Mouse (Mus musculus): ENCODE measurements around the gene Adam30.
"Not testable (repeated sequence)": the region's sequence is repeated elsewhere in the genome, so short reads cannot be mapped to it uniquely, and the experiment has no call there.

The Adam30 gene

GRCm38 (mm10) chr3:98160330-98160729, at the start of gene Adam30:
TSS of gene Adam30 (plus strand) at chr3:98160630.
- DNase-seq: no peak

- no peak for DNase-seq
These were observed 42.2 kb upstream of the Adam30 start for GRCm38 (mm10) chr3:98118252-98118651.

- DNase-seq: no peak
These were observed 41.1 kb upstream of the Adam30 start for GRCm38 (mm10) chr3:98119338-98119737.

GRCm38 (mm10) chr3:98120884-98121283, 39.5 kb upstream of the Adam30 start:
- DNase-seq: no peak

- DNase-seq: no peak
These were observed 32.7 kb upstream of the Adam30 start for GRCm38 (mm10) chr3:98127775-98128174.

GRCm38 (mm10) chr3:98128716-98129115, 31.7 kb upstream of the Adam30 start:
- no peak for DNase-seq

GRCm38 (mm10) chr3:98132140-98132539, 28.3 kb upstream of the Adam30 start:
- not testable (repeated sequence) for DNase-seq

- DNase-seq: no peak
These were observed 27.8 kb upstream of the Adam30 start for GRCm38 (mm10) chr3:98132636-98133035.

- DNase-seq: no peak
These were observed 19.0 kb upstream of the Adam30 start for GRCm38 (mm10) chr3:98141456-98141855.

- DNase-seq: no peak
These were observed 17.6 kb upstream of the Adam30 start for GRCm38 (mm10) chr3:98142862-98143261.

GRCm38 (mm10) chr3:98145204-98145603, 15.2 kb upstream of the Adam30 start:
- no peak for DNase-seq

- DNase-seq: no peak
These were observed 13.7 kb upstream of the Adam30 start for GRCm38 (mm10) chr3:98146471-98147410.

GRCm38 (mm10) chr3:98147706-98148105, 12.7 kb upstream of the Adam30 start:
- no peak for DNase-seq

GRCm38 (mm10) chr3:98149881-98150280, 10.5 kb upstream of the Adam30 start:
- DNase-seq: no peak

GRCm38 (mm10) chr3:98151016-98151415, 9.4 kb upstream of the Adam30 start:
- no peak for DNase-seq

GRCm38 (mm10) chr3:98153460-98153859, 7.0 kb upstream of the Adam30 start:
- no peak for DNase-seq

GRCm38 (mm10) chr3:98156158-98156557, 4.3 kb upstream of the Adam30 start:
- no peak for DNase-seq

- no peak for DNase-seq
These were observed 3.4 kb upstream of the Adam30 start for GRCm38 (mm10) chr3:98157073-98157472.

- no peak for DNase-seq
These were observed 2.8 kb upstream of the Adam30 start for GRCm38 (mm10) chr3:98157585-98157984.

GRCm38 (mm10) chr3:98158646-98159045, 1.8 kb upstream of the Adam30 start:
- no peak for DNase-seq

GRCm38 (mm10) chr3:98159289-98159688, 1.1 kb upstream of the Adam30 start:
- no peak for DNase-seq

GRCm38 (mm10) chr3:98178340-98178739, 17.9 kb downstream of the Adam30 start:
- DNase-seq: peak; percentile 33

GRCm38 (mm10) chr3:98180805-98181204, 20.4 kb downstream of the Adam30 start:
- peak; percentile 64 for DNase-seq

GRCm38 (mm10) chr3:98185163-98185714, 24.8 kb downstream of the Adam30 start:
- DNase-seq: no peak
